Mouse (Mus musculus) monocyte, adult 5-6 weeks (primary cell): Measurements from ENCODE around the gene Rps21. TPM values are rescaled to one million over a fixed set of nuclear protein-coding genes. Genes with fewer than 3 reads are reported as not detected.

Experiments used
- ATAC-seq: fragments of 153-309, 156-312 bp; replicated peaks from 2 replicates; pipeline ENCODE4 v1.8.0; 2017; ENCODE audit warnings: mild to moderate bottlenecking; ENCODE audit not compliant: low TSS enrichment, insufficient number of reproducible peaks, severe bottlenecking, poor library complexity, low FRiP score
- total RNA-seq: library from RNA; stranded (forward); fragments of 200-1000, 200-491, 200-594 nt; gene quantifications from 3 replicates; pipeline ENCODE4 v1.2.3, GENCODE M21; 2017

Gene Rps21
- total RNA-seq, 1 experiment from 2014 or later: 2,174 TPM

- no peak for ATAC-seq
These were observed 49.4 kb downstream of the Rps21 start for GRCm38 (mm10) chr2:180306423-180307168.

DNA sequence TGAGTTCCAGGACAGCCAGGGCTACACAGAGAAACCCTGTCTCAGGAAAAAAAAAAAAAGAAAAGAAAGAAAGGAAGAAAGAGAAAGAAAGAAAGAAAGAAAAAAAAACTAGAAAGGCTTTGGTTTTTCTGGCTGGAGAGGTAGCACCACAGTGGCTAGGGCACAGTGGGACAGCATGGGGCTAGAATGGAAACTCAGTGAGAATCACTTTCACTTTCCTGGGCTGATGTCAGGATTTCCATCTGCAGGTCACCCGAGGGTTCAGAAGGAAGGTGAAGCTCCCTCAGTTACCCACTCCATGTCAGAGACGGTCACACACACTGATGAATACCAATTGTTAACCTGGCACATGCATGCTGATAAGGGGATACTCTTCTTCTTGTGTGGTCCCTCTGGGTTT is 50.5 kb downstream of the Rps21 start:
- ATAC-seq: no peak

Other genes starting within 250 kb of the Rps21 start
- gene Lsm14b, start 232.4 kb upstream of the Rps21 start, total RNA-seq: 38.6 to 53.9 TPM (median 53.4 TPM) in 3 replicates
- gene Psma7, start 214.9 kb upstream of the Rps21 start, total RNA-seq: 280 to 356 TPM (median 293 TPM) in 3 replicates
- gene Ss18l1, start 214.9 kb upstream of the Rps21 start, total RNA-seq: 3.4 to 5.8 TPM (median 5.0 TPM) in 3 replicates
- 13.7 to 21.6 TPM (median 15.9 TPM) in 3 replicates for gene Mtg2, start 186.8 kb upstream of the Rps21 start, total RNA-seq
- not detected in 3 replicates for gene Hrh3, start 152.9 kb upstream of the Rps21 start, total RNA-seq
- gene Osbpl2, start 138.1 kb upstream of the Rps21 start, total RNA-seq: 53.1 to 58.2 TPM (median 54.9 TPM) in 3 replicates
- 50.1 to 102 TPM (median 65.6 TPM) in 3 replicates for gene Adrm1, start 85.9 kb upstream of the Rps21 start, total RNA-seq
- 0.29 to 7.1 TPM (median 0.29 TPM) in 3 replicates for gene Lama5, start 31.5 kb upstream of the Rps21 start, total RNA-seq
- gene Cables2, start 16.1 kb downstream of the Rps21 start, total RNA-seq: 16.9 to 23.7 TPM (median 20.6 TPM) in 3 replicates
- gene Rbbp8nl, start 32.5 kb downstream of the Rps21 start, total RNA-seq: not detected in 3 replicates
- gene Gata5, start 77.3 kb downstream of the Rps21 start, total RNA-seq: not detected in 3 replicates
- 0.43 to 3.4 TPM (median 1.7 TPM) in 3 replicates for gene Slco4a1, start 198.9 kb downstream of the Rps21 start, total RNA-seq
- not detected in 3 replicates for gene Ntsr1, start 242.6 kb downstream of the Rps21 start, total RNA-seq